Mouse (Mus musculus): ENCODE measurements around the gene Ebi3.

DNA sequence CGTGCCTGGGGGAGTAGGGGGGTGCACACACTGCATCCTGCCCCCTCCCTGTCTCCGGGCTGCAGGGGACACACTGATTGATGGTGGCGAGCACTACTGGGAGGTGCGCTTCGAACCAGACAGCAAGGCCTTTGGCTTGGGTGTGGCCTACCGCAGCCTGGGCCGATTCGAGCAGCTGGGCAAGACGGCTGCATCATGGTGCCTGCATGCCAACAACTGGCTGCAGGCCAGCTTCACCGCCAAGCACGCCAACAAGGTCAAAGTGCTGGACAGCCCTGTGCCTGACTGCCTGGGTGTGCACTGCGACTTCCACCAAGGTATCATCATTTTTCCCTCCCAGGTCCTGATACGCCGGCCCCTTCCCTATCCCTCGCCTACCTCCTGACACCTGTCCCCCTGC lies 43.6 kb downstream of the Ebi3 start:
- TF ChIP-seq CTCF (IDR thresholded peaks at IDR 0.05) (no peak), EP300 (IDR thresholded peaks at IDR 0.05) (no peak)

Measured in lung, postnatal 0 days (tissue).